8 mouse cellular contexts compared by ENCODE assay signal in genomic region chr14:25462975-25463374, GRCm38 (mm10). TPM values are rescaled to one million over a fixed set of nuclear protein-coding genes. Genes with fewer than 3 reads are reported as not detected.
DNase-seq lines count a peak whose midpoint lies in the region; ATAC-seq lines count a peak whose summit lies in the region.

No protein-coding gene starts in this region.

- WGBS in forebrain, embryonic 11.5 days: 18% methylated on average over 1 of the region's 1 CpGs
- 6% methylated on average over 1 of the region's 1 CpGs for WGBS in forebrain, embryonic 16.5 days
- WGBS in hindbrain, embryonic 10.5 days: 0% methylated on average over 1 of the region's 1 CpGs
- 6% methylated on average over 1 of the region's 1 CpGs for WGBS in midbrain, embryonic 13.5 days

- DNase-seq in forebrain, embryonic 11.5 days (ENCODE audit: low spot score): no peak
- DNase-seq in Muller cell, postnatal 12 days (ENCODE audit: inconsistent ontology term): peak; percentile 64
- DNase-seq in hindbrain, embryonic 10.5 days (ENCODE audit: low spot score): peak; percentile 63
- no peak for DNase-seq in urinary bladder, adult 2 months (ENCODE audit: low spot score)
- DNase-seq in adrenal gland, postnatal 25 days: no peak
- DNase-seq in urinary bladder, postnatal 10 days (ENCODE audit: low spot score): no peak

- no peak overlapping the region for H3K27ac ChIP-seq in forebrain, embryonic 11.5 days (ENCODE audit: low read depth, low read length)
- no peak overlapping the region for H3K27ac ChIP-seq in forebrain, embryonic 16.5 days (ENCODE audit: low read length)
- peak overlapping the region; percentile 98 for H3K27ac ChIP-seq in hindbrain, embryonic 10.5 days
- peak overlapping the region; percentile 27; the same call in 1 of the 2 replicates for H3K27ac ChIP-seq in midbrain, embryonic 13.5 days

- H3K27me3 ChIP-seq in forebrain, embryonic 11.5 days (ENCODE audit: control insufficient read depth, insufficient read depth, low read length): no peaks in the 10 kb centered on the region
- no peaks in the 10 kb centered on the region for H3K27me3 ChIP-seq in forebrain, embryonic 16.5 days (replicated peaks; ENCODE audit: control insufficient read depth, insufficient read depth, low read length)
- H3K27me3 ChIP-seq in hindbrain, embryonic 10.5 days (ENCODE audit: insufficient read depth, poor library complexity, severe bottlenecking): no peaks in the 10 kb centered on the region
- no peaks in the 10 kb centered on the region for H3K27me3 ChIP-seq in midbrain, embryonic 13.5 days

- H3K9me3 ChIP-seq in forebrain, embryonic 11.5 days (ENCODE audit: control insufficient read depth, low read length): no peaks in the 10 kb centered on the region
- no peaks in the 10 kb centered on the region for H3K9me3 ChIP-seq in forebrain, embryonic 16.5 days (ENCODE audit: control insufficient read depth, low read length)
- no peaks in the 10 kb centered on the region for H3K9me3 ChIP-seq in hindbrain, embryonic 10.5 days
- H3K9me3 ChIP-seq in midbrain, embryonic 13.5 days: no peaks in the 10 kb centered on the region

- no peak for ATAC-seq in forebrain, embryonic 11.5 days (replicated peaks; ENCODE audit: low FRiP score)
- no peak for ATAC-seq in forebrain, embryonic 16.5 days
- ATAC-seq in midbrain, embryonic 13.5 days: no peak

- H3K4me3 ChIP-seq in forebrain, embryonic 11.5 days (ENCODE audit: low read depth, low read length): no peak overlapping the region
- no peak overlapping the region for H3K4me3 ChIP-seq in forebrain, embryonic 16.5 days (replicated peaks; ENCODE audit: low read length)
- peak overlapping the region; percentile 97 for H3K4me3 ChIP-seq in hindbrain, embryonic 10.5 days
- peak overlapping the region; percentile 97 for H3K4me3 ChIP-seq in midbrain, embryonic 13.5 days (replicated peaks)

- H3K4me1 ChIP-seq in forebrain, embryonic 11.5 days (replicated peaks; ENCODE audit: control insufficient read depth, insufficient read depth, low read length): peaks cover 52% of the 10 kb centered on the region
- H3K4me1 ChIP-seq in forebrain, embryonic 16.5 days (replicated peaks; ENCODE audit: control insufficient read depth, insufficient read depth, low read length): peaks cover 71% of the 10 kb centered on the region
- H3K4me1 ChIP-seq in hindbrain, embryonic 10.5 days (replicated peaks): peaks cover 82% of the 10 kb centered on the region
- H3K4me1 ChIP-seq in midbrain, embryonic 13.5 days (replicated peaks): peaks cover 75% of the 10 kb centered on the region

- no peak overlapping the region for H3K4me2 ChIP-seq in forebrain, embryonic 11.5 days (ENCODE audit: low read depth, low read length, severe bottlenecking)
- H3K4me2 ChIP-seq in forebrain, embryonic 16.5 days (ENCODE audit: low read length): no peak overlapping the region
- peak overlapping the region; percentile 97 for H3K4me2 ChIP-seq in midbrain, embryonic 13.5 days (replicated peaks)

- H3K9ac ChIP-seq in forebrain, embryonic 11.5 days (ENCODE audit: low read length): peak overlapping the region; percentile 0; the same call in 1 of the 2 replicates
- H3K9ac ChIP-seq in forebrain, embryonic 16.5 days (replicated peaks; ENCODE audit: low read depth, low read length): no peak overlapping the region
- H3K9ac ChIP-seq in midbrain, embryonic 13.5 days (replicated peaks): peak overlapping the region; percentile 46

- no peaks in the 10 kb centered on the region for H3K36me3 ChIP-seq in forebrain, embryonic 11.5 days (ENCODE audit: control insufficient read depth, insufficient read depth, low read length)
- H3K36me3 ChIP-seq in forebrain, embryonic 16.5 days (ENCODE audit: control insufficient read depth, insufficient read depth): no peaks in the 10 kb centered on the region
- no peaks in the 10 kb centered on the region for H3K36me3 ChIP-seq in hindbrain, embryonic 10.5 days
- no peaks in the 10 kb centered on the region for H3K36me3 ChIP-seq in midbrain, embryonic 13.5 days

RNA-seq across cellular contexts. Expression of gene Zmiz1, which starts 4.0 kb away (rescaled TPM):
- 70.1 and 71.2 TPM in 2 replicates for polyA plus RNA-seq in forebrain, embryonic 11.5 days (2014; fragmentation: Nextera tagmentation; extraction: Ambion mirVana)
- polyA plus RNA-seq in forebrain, embryonic 16.5 days (2015; fragmentation: Nextera tagmentation; extraction: Ambion mirVana): 52.6 and 56.6 TPM in 2 replicates
- 44.4 and 60.1 TPM in 2 replicates for polyA plus RNA-seq in hindbrain, embryonic 10.5 days (2016; fragmentation: Nextera tagmentation; extraction: Ambion mirVana)
- polyA plus RNA-seq in midbrain, embryonic 13.5 days (2015; fragmentation: Nextera tagmentation; extraction: Ambion mirVana): 68.8 and 80.3 TPM in 2 replicates
- 15.3 and 31.4 TPM in 2 replicates for polyA plus RNA-seq in urinary bladder, adult 2 months (2012; rRNA removed)
- total RNA-seq in adrenal gland, postnatal 25 days (2021): 125 and 153 TPM in 2 replicates

Comparison
In these comparisons a context has a peak if more than half of its experiments do, and no peak if none do; other contexts are left out.
1. DNase-seq: peak in Muller cell, postnatal 12 days (single experiment) and hindbrain, embryonic 10.5 days (single experiment); none in forebrain, embryonic 11.5 days (single experiment), urinary bladder, adult 2 months (single experiment), adrenal gland, postnatal 25 days (single experiment) and urinary bladder, postnatal 10 days (single experiment).
2. H3K27ac ChIP-seq: peak in hindbrain, embryonic 10.5 days (single experiment) and midbrain, embryonic 13.5 days (single experiment); none in forebrain, embryonic 11.5 days (single experiment) and forebrain, embryonic 16.5 days (single experiment).
3. H3K4me3 ChIP-seq: peak in hindbrain, embryonic 10.5 days (single experiment) and midbrain, embryonic 13.5 days (single experiment); none in forebrain, embryonic 11.5 days (single experiment) and forebrain, embryonic 16.5 days (single experiment).